Mouse (Mus musculus) kidney, adult 18-20 months (tissue): ENCODE measurements around the gene 3425401B19Rik.

Experiments
- DNase-seq: peaks from one replicate; pipeline ENCODE4 v3.0.0; 2021

The 3425401B19Rik gene

DNA sequence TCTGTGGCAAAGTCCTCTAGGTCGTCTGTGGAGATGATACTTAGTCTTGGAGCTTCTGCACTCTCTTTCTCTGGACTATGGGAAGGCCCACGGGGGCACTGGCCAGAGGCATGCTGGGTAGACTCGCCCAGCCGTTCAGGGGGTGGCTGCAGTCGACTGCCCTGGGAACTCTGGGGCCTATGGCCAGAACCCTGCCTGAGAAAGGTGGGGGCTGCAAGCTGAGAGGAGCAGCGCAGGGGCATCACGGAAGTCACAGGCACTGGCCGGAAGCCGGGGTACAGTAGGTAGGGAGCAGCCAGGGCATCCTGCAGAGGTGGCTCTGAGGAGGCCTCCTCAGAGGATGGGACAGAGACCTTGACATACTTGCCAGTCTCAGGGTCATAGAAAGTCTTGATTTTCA is 25.3 kb downstream of the 3425401B19Rik start:
- DNase-seq = no peak

GRCm38 (mm10) chr14:32638485-32638884 is 46.6 kb downstream of the 3425401B19Rik start:
- DNase-seq = no peak

GRCm38 (mm10) chr14:32634015-32634682 is 50.9 kb downstream of the 3425401B19Rik start:
- no peak for DNase-seq

GRCm38 (mm10) chr14:32632908-32633600 is 52.0 kb downstream of the 3425401B19Rik start:
- no peak for DNase-seq

DNA sequence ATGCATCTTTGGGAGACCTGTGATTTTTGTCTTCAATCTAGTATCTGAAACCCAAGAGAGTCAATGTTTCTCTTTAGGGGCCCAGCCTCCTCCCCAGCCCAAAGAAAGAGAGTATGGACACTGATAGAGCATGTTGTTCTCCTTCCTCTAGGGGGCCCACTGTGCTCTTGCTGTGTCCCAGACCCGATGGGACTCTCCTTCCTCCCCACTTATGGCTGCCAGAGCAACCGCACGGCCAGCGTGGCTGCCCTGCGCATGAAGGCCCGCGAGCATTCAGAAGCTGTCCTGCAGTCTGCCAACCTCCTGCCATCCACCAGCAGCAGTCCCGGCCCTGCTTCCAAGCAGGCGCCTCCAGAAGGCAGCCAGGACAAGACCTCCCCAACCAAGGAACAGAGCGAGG is 56.5 kb downstream of the 3425401B19Rik start:
- DNase-seq = no peak

DNA sequence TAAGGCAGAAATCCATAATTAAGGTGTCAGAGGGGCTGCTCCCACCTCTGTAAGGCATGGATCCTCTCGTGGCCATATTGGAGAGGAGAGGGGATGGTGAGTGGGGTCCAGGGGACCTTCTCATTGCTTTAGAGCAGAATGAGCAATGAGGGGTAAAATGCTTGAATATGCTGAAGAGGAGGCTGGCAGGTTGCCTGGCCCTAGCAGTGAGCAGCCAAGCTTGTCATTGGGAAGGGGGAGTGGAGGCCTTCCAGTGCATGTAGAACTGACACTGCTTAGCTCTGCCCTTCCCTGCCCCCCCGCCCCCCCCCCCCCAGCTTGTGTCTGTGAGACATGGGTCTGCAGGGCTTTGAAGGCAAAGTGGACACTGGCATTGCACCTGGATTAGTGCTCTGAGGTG is 57.8 kb downstream of the 3425401B19Rik start:
- DNase-seq = no peak

DNA sequence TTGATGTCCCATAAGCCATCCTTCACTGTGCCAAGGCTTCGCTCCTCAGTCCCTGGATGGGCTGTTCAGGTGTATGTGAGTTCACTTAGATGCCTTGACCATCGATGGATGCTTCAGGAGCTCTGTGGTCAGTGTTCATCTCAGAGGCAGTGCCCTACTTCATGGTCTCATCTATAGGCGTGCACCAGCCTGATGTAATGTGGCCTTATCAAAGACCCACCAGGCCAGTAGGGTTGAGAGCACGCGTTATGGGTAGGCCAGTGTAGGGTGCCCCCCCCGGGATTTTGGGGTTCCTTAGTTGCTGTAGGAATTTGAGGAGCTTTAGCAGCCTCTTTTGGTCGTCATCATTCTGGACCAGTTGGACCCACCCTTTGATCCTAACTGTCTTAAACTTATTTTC is 60.3 kb downstream of the 3425401B19Rik start:
- no peak for DNase-seq

DNA sequence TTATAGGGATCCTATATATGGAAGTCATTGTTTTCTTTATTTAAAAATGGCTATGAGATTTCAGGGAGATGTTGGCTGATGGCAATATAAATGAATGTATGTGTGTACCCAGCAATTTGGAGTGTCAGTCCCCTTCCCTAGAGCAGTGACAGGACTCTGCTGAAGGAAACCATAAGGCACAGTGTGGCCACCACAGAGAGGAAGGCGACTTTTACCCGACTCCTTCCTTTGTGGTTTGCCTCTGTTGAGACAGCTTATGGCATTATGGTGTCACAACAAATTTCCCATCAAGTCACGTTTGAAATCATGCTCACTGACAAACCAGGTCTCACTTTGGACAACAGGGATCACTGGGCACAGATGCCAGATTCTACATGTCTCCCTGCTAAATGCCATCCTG is 60.8 kb downstream of the 3425401B19Rik start:
- no peak for DNase-seq

- no peak for DNase-seq
Observed at GRCm38 (mm10) chr14:32617253-32617652, 67.8 kb downstream of the 3425401B19Rik start.

- peak; percentile 27 for DNase-seq
Observed at GRCm38 (mm10) chr14:32609392-32609791, 75.7 kb downstream of the 3425401B19Rik start.
